Mouse (Mus musculus) megakaryocyte, adult 5-6 weeks (primary cell): ENCODE results near the gene Ssx2ip. TPM values are rescaled to one million over a fixed set of nuclear protein-coding genes. Genes with fewer than 3 reads are reported as not detected.

Source experiments
- ATAC-seq: 2 replicates; pipeline ENCODE4 v1.8.0; 2016; ENCODE audit warnings: mild to moderate bottlenecking, inconsistent platforms; ENCODE audit not compliant: poor library complexity, severe bottlenecking
- total RNA-seq, 2 experiments: library from RNA; stranded (forward) in 1 of 2; stranded (reverse) in 1 of 2; fragments of 153-499, 151-499 nt in 1 of 2; fragments of 221-1000, 200-1000 nt in 1 of 2; gene quantifications; 2 replicates each; pipeline versions ENCODE4 v1.2.3 to v1.2.4; 2015 to 2017

Ssx2ip gene
- total RNA-seq (2015) (6.6 and 9.1 TPM in 2 replicates), total RNA-seq (2017) (12.8 and 15.1 TPM in 2 replicates)

DNA sequence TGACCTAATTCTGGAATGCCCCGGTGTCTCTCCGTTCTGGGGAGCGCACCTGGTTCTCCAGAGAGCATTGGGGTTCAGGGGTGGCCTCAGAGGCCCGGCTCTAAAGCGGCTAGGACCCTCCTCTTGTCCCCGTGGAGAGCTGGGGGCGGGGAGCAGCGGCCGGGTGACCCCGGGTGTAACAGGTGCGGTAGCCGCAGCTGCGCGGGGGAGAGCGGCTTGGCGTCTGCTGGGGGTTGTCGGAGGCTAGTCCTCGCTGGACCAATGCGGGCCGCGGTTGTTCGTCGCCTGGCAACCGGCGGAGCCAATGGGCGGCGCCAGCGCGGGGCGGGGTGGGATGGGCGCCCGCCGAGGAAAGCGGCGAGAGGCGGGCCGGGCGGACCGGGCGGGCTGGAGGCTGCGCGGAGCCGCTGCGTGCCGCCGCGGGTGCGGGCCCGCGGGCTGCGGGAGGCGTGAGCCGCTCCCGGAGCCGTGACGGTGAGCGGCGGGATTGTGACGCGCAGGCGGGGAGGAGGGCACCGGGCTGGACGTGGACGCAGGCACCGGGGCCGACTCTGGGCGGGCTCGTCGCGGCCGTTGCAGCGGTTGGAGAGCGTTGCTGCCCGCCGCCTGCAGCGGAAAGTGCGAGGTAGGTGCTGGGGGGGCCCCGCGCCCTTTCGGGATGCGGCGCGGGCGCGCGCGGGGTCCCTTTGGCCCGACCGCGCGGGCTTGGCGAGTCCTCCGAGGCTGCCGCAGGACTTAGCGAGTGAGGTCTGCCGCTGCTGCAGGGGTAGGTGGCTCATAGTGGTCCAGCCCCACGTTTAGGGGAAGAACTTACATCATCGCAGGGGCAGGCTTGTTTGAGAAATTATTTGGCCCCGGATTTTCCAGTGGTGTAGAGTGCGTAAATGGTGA, at the start of gene Ssx2ip:
TSS of gene Ssx2ip (plus strand) at position 332 of the 891 bp plus-strand sequence.
- ATAC-seq = peak; percentile 96

DNA sequence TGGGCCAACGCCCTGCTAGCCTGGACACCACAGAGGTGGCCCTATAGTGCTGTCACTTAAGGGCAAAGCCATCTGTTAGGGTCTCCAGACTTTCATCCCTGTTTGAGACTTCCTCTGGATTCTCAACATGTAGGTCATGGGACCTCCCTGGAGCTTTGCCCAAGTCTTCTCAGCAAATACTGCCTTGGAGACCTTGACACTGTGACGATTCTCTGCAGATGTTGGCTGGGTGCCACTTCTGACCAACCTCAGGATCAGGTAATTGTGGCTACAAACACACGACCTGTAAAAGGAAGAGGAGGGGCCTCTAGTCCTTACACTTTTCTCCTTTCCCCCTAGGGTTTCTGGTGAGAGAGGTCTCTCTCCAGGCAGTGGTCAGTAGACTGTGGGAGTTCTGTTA, 49.3 kb upstream of the Ssx2ip start:
- no peak for ATAC-seq

DNA sequence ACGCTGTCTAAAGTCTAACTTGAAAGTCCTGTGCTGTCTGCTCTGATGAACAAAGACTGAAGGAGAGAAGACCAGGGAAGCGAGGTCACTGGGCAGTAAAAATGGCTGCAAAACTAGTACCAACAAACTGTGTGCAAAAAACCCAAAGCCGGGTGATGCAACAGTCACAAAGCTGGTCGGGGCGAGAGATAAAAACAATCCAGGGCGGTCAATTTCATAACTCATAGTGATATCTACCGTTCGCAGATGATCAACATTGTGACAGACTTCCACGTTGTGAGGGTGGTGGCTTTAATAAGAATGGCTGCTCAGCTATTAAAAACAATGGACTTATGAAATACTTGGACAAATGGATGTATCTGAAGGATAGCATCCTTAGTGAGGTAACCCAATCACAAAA, 39.0 kb upstream of the Ssx2ip start:
- ATAC-seq = peak; percentile 57

DNA sequence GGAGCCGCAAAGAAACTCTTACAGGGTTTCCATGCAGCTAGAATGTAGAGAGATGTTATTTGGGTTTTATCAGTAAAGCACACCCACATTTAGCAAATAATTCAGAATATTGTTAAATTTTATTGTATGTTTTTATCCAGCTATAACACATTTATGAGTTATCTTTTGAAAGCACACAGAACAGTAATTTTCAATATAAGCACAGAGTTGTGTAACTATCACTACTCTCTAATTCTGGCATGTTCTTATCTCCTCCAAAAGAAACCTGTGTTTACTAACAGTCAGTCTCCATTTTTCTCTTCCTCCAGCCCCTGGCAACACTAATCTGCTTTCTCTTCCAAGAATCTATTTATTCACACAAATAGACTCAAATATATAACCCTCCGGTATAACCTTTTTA, 37.4 kb upstream of the Ssx2ip start:
- ATAC-seq = no peak

DNA sequence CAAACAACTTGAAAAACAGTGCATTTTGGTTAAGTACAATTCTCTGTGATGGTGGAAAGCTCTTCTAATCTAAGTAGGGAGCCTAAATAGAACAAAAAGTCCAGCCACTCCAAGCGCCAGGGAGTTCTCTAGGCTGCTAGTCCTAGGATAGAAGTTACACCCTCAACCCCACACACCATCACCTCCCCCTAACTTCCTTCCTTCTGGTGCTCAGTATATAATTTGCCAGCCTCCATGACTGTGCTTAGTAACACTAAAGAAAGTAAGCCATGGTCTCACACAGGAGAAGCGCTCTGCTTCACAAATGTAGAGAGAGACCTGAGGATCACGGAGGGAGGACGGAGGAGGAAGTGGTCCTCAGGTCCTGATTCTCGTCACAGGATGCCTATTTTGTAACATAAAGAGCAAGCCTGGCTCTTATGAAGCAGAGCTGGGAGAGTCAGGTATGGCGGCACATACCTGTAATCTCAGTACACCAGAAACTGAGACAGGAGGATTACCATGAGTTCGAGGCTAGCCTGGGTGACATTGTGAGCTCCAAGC, 33.8 kb upstream of the Ssx2ip start:
- ATAC-seq = no peak

DNA sequence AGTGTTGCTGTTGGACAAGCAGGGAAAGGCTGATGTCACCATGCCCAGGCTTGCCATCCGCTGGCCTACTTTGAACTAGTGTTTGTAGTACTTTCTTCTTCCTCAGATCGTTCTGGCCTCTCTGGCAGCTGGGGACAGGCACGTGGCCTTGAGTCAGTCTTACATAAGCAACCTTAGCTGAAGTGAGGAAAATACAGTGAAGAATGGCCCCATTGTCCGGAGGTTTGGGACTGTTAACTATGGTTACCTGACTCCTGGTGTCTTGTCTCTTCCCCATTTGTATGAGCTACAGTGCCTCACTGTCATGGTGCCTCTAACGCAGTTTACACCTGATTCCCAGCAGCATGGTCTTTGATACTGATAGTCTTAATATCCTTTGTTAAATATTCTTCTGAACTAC, 33.2 kb upstream of the Ssx2ip start:
- ATAC-seq = no peak

DNA sequence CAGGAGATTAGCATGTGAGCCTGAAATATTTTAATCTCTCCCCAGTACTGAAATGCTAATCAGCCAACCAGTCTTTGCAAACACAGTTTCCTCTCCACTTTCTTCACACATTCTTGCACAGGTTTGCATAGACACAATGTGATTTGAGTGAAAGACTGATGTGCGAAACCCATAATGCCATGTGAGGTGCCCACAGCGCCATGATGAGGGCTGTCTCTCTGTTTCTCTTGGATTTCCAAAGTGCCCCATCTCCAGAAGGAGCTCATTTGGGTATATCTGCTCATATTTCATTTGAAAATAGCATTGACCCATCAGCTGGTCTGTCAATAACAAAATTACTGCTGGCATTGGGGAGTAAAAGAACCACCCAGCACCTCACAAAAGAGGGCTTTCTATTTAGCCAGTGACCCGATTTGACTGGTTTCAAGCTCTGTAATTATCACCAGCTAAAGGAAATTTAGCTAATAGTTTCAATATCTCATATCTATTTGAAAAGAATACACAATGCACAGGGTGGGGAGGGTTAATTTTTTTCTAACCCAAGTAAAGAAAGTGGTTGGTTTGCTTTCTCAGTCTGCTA, 29.8 kb upstream of the Ssx2ip start:
- no peak for ATAC-seq

DNA sequence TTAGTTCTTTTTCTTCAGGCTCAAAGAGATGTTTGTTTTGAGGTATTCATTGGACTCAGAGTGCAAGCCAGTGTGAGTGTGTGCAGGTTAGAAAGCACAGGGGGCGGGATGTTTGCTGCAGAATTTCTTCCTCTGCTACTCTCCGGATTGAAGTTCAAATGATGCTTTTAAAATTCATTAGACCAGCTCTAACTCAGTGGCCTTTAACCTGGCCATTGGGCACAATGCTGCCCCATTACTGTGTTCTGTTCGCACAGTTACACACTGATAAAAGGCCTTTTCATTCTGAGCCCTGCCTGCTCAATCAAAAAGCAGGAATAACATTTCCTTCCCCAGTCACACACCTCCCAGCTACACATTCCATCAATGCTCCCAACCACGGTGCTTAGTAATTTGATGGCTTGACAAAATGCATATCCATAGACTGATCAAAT, 29.2 kb upstream of the Ssx2ip start:
- no peak for ATAC-seq

DNA sequence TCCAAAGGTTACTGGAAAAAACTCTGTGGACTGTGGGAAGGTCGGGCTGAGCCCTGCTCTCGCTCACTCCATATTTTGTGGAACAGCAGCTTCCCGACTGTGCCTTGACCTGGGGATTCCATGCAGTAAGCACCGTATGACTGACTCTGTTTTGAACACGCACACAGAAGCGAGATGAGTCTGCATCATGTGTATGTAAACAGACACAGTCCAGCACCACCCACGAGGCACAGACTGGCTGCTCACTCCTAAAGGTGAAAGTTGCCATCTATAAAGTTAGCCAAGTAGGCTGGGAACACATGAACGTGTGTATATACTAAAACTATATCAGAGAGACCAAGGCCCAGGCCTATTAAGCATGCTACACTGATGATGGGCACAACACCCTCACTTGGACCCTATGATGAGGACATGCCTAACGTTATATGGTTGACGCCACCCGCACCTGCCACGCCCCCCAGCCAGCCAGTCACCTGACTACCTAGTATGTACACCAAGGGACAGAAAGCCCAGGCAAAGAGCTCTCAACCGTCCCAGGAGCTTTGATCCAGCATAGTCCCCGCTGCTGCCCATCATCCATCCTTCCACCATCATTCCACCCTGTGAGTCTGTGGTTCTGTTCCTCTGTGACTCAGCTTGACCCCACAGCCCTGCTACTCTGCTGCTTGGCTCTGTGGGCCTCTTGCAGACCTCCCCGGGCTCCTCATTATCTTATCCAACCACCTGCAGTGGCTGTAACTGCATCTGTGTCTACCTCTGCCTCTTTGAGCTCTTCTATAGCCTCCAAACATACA, 27.9 kb upstream of the Ssx2ip start:
- no peak for ATAC-seq

DNA sequence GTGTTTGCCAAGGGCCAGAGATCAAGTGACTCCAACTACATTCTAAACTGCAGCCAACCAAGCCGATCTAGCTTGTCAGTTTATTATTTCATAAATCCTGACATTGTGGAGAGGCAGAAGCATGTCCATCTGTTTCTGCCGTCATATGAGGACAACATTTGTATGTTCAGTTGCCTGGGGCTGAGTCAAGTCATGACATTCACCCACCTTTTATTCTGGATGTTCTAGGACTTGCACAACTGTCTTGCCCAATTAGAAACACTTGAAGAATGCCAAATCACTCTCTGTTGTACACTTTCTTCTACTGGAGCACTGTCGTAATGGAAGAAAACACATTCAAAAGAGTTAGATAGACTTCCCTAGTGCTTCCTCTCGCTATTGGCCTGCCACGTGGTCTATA, 27.2 kb upstream of the Ssx2ip start:
- ATAC-seq = no peak

DNA sequence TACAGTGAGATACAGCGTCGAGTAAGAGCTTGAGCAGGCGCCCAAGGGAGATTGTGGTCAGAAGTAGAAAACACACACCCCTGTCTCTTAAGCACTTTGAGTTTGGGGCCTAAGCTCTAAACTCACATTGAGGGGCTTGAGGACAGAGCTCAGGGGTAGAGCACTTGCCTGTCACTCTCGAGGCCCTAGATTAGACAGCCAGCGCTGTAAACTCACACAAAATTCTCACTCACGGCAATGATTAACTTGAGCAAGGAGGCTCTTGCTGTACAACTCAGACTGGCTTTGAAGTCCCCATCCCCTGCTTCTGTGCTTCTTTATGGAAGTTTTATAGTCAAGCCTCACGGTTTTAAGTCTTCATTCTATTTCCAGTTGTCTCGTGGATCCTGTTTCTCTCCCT, 25.7 kb upstream of the Ssx2ip start:
- no peak for ATAC-seq

DNA sequence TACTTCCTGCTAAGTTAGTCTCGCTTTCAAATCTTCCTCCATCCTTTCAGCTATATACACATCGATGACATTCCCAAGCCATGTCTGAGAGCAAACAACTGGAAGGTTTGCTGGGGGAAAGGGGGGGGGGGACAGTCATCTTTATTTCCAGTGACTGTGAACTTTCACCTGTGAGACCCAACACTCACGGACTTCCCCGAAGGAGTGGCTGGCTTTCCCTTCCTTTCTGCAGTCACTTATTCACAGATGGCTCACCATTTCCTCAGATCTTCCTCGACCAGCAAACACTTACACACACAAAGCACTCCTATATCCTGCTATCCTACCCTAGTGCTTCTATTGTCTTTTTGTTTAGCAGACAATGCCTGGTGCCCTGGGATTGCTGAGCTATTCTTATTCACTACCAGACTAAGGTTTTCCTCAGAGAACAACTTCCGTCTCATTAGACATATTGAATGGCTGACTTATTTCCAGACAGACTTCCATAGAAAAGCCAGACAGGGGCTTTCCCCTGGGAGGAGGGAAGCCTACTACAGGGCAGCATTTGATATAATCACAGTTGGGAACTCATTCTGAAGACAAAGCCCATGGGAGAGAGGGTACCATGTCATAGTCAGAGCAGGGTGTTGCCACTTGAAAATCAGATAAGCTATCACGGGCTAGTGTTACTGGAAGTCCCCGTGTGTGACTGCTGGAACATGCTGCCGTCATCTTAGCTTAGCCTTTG, 24.5 kb upstream of the Ssx2ip start:
- ATAC-seq = no peak

DNA sequence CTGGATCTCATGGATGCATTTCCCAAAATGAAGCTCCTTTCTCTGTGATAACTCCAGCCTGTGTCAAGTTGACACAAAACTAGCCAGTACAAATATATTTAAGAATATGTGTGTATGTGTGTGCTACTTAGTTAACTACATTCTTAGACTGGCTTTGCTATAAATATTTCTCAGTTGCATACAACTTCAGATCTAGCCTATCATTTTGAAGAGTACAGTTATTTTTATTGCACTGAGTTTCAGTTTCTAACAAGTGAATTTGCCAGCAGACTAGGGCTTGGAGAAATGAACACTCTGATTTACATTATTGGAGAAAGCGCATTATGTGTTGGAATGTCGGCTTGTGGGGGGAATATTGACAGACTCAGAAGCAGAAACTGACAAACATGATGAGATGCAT, 23.6 kb upstream of the Ssx2ip start:
- no peak for ATAC-seq

DNA sequence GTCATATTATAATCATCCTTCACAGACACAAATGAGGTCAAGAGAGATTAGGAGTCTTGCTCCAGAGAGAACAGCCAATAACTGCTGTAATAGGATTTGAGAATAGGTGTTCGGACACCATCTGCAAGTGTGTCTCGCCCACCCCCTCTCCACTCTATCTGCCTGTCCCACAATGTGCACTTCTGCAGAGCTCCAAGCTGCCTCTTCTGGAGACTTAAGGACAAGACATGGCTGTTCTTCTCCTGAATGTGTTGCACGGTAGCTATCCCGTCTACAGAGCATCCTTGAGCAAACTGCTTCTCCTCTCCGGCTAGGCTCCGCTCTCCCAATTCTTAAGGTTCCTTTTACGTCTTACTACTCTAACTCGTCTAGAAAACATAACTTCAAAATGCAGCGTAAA, 23.0 kb upstream of the Ssx2ip start:
- no peak for ATAC-seq

DNA sequence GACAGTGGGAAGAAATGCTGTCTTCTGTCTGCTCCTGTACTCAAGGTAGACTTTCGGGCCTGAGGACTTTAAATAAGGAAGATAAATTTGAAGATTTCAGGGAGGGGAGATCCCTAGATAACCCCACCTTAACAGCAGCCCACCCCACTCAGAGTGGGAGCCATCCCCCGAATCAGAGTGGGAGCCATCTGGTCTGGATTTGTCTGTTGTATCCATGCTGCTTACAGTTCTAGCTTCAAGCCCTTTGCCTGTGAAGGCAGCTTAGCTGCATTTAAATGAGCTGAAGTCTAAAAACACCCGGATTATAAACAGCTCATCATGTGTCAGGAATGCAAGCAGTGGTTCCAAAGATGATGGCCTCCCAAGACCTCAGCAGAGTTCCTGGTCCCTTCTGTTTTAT, 17.6 kb upstream of the Ssx2ip start:
- ATAC-seq = no peak

DNA sequence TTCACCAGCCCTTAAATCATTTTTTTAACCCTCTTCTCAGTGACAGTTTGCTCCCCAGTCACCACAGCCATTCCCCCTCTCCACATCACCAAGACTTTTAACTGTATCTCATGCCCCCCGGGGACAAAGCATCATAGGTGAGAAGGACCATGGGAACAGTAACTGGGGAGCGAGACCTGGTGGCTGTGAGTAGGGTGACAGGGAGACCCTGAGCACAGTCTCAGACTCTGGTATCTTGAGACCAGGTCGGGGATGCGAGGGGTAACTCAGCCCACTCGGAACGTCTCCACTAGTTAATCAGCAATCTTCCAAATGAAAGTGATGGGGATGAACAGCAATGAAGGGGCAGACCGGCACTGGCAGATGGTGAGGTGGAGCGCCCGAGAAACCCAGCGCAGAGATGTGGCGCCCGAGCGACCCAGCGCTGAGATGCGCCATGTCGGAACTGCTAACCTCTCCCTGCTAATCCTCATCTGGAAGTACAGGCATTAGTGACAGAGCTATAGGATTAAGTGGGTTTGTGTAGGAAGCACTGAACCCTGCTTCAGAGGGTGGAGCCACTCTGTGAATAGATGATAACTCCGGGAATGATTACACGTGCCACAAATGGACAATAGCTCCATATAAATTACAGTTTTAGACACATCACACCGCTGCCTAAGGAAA, 11.7 kb upstream of the Ssx2ip start:
- ATAC-seq = no peak

DNA sequence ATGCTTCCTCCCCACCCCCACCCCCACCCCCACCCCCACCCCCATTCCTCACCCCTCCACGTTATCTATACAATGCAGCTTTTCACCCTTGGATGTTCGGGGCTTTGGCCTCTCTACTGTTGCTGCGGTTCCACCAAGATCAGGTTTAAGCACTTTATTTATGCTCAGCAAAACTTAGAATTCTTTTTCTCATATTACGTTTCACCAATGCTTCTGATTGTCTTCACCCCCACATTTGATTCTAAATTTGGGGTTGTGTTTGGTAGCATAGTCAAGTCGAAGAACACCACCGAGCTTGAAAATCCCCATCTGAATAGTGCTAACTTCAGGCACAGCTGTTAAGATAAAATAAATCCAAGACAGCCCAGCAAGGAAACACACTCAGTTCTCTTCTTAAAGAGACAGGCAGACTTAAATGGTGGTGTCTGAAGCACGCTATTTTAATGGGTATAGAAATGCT, 10.8 kb upstream of the Ssx2ip start:
- no peak for ATAC-seq

DNA sequence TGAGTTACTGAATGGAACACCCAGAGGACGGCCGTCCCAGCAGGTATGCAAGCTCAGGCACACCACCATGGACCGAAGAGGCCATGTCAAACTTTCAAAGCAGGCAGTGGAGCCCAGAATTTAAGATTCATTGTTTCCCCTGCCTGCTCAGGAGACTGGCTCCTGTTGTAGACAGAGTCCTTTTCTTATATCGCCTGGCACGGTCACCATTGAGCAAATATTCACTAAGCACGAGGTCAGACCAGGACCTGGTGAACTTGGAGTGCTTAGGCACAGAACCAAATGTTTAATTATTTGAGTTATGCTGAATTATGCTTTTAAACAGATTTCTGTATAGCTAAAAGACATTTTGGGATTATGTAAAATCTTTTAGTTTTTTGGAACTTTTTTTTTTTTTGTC, 8.2 kb upstream of the Ssx2ip start:
- no peak for ATAC-seq

DNA sequence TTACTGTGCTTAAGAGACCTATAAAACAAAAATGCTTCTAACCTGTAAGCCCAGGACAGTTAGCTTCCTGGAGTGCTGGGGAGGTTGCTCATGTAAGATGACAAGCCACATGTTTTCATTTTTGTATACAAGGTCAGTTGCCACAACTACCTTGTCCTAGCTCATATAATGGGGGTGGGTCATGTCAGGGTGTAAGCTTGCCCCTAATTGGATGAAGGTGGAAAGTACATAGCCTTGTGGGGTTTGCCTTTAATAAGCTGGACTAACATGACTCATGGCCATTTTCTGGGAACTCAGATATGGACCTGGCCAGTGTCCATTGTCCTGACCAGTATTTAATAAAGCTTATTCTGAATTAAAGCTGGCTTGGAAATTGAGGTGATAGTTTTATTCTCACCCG, 7.5 kb upstream of the Ssx2ip start:
- ATAC-seq = no peak

DNA sequence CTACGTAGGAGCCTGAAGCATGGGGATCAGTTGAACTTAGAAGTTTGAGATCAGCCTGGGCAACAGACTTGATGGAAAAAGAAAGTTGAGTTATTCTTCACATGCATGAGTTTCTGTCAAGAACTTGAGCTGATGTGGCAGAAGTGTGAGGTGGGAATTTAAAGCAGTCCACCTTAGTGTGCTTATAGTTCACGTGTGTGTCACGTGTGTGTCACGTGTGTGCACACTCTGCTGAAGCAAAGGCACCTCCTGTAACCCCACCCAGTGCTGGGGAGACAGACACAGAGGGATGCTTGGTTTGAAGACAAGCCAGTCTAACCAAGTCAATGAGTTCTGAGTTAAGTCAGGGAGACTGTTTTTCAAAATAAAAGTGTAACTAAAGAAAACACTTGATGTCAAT, 6.6 kb upstream of the Ssx2ip start:
- no peak for ATAC-seq
